Mouse (Mus musculus) adrenal gland, postnatal 36 days (tissue): ENCODE measurements around the gene Ssxb1. TPM values are rescaled to one million over a fixed set of nuclear protein-coding genes. Genes with fewer than 3 reads are reported as not detected.
"Not testable (repeated sequence)": the region's sequence is repeated elsewhere in the genome, so short reads cannot be mapped to it uniquely, and the experiment has no call there.

Experiments
- DNase-seq, 2 experiments: peaks; one replicate each; pipeline ENCODE4 v3.0.0; 2021; ENCODE audit warnings: mixed read lengths in 1 of 2
- long read RNA-seq, 2 experiments: library from polyadenylated mRNA; stranded (forward); transcript quantifications; one replicate each; pipeline ENCODE4 v2.0.0; 2021; ENCODE audit warnings: borderline sequencing depth in 2 of 2
- total RNA-seq, 2 experiments: library from RNA; stranded (reverse); gene quantifications; 2 replicates each; pipeline ENCODE4 v1.2.3; 2021

The Ssxb1 gene
- total RNA-seq = not detected
- long read RNA-seq, experiment 1 = 0 reads
- long read RNA-seq, experiment 2 = 0 reads

DNA sequence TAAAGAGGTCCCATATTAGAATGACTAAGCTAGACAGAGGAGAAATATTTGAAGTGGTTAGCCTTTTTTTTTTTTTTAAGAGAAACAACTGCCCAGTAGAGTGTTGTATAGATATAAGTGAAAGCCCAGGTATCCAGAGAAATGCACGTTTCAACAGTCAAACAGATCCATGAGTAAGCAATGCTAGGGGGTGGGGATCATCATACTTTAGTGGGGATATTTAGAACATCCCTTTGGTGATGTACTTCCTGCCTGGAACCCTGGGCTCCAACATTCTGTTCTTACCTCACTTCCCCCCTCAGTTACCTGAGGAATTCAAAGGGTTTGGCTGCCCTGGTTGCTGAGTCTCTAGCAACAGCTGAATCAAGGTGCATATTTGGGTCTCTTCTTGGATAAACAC, at the start of gene Ssxb1:
Gene Ssxb1 (plus strand): TSS at position 301 of the 400 bp plus-strand sequence.
- not testable (repeated sequence) for DNase-seq

- not testable (repeated sequence) for DNase-seq
Measured at GRCm38 (mm10) chrX:8366678-8367077, 46.4 kb upstream of the Ssxb1 start, which contains the start of gene Ssxb9. Gene Ssxb9, plus strand, starts transcription at chrX:8366978.

DNA sequence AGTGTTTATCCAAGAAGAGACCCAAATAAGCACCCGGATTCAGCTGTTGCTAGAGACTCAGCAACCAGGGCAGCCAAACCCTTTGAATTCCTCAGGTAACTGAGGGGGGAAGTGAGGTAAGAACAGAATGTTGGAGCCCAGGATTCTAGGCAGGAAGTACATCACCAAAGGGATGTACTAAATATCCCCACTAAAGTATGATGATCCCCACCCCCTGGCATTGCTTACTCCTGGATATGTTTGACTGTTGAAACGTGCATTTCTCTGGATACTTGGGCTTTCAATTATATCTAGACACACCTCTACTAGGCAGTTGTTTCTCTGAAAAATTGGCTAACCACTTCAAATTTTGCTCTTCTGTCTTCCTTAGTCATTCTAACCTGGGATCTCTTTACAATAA, 48.5 kb downstream of the Ssxb1 start, which contains the start of gene Ssxb2:
Gene Ssxb2 (minus strand): TSS at position 101 of the 400 bp plus-strand sequence.
- DNase-seq = not testable (repeated sequence)

Other genes starting within 250 kb of the Ssxb1 start
- gene Tbc1d25, start 237.1 kb upstream of the Ssxb1 start, total RNA-seq = 1 to 10 TPM; 7.7 to 8.0 TPM
- gene Ebp, start 219.8 kb upstream of the Ssxb1 start, total RNA-seq = 10 to 100 TPM; 57.2 to 94.7 TPM
- 1 to 10 TPM; 6.8 to 7.9 TPM for gene Porcn, start 206.8 kb upstream of the Ssxb1 start, total RNA-seq
- 10 to 100 TPM; 20.6 to 28.8 TPM for gene Ftsj1, start 160.9 kb upstream of the Ssxb1 start, total RNA-seq
- gene Slc38a5, start 142.2 kb upstream of the Ssxb1 start, total RNA-seq = not detected
- not detected for gene Ssxb10, start 85.9 kb upstream of the Ssxb1 start, total RNA-seq
- gene Ssxb9, start 46.3 kb upstream of the Ssxb1 start, total RNA-seq = not detected
- gene Ssxb2, start 48.4 kb downstream of the Ssxb1 start, total RNA-seq = not detected
- gene Gm14459, start 111.6 kb downstream of the Ssxb1 start, total RNA-seq = not detected
- gene Ssxb6, start 134.9 kb downstream of the Ssxb1 start, total RNA-seq = not detected
- not detected for gene Ssxb3, start 178.5 kb downstream of the Ssxb1 start, total RNA-seq